Mouse (Mus musculus): Measurements from ENCODE around the gene Rptn. TPM values are rescaled to one million over a fixed set of nuclear protein-coding genes. Genes with fewer than 3 reads are reported as not detected.
"Not testable (repeated sequence)": the region's sequence is repeated elsewhere in the genome, so short reads cannot be mapped to it uniquely, and the experiment has no call there.

Rptn gene
- polyA plus RNA-seq, 1 experiment from 2014 or later = not detected

GRCm38 (mm10) chr3:93431673-93432072 lies 38.2 kb downstream of the Rptn start:
- H3K4me2 ChIP-seq (replicated peaks) = no peak overlapping the region
- ATAC-seq = no peak
- no peaks in the 10 kb centered on the region for H3K4me1 ChIP-seq (replicated peaks)
- no peak overlapping the region for H3K9ac ChIP-seq (replicated peaks)
- H3K27ac ChIP-seq = no peak overlapping the region
- no peaks in the 10 kb centered on the region for H3K27me3 ChIP-seq
- no peaks in the 10 kb centered on the region for H3K36me3 ChIP-seq
- WGBS = 36% methylated on average over 3 of the region's 3 CpGs
- no peaks in the 10 kb centered on the region for H3K9me3 ChIP-seq
- no peak overlapping the region for H3K4me3 ChIP-seq (replicated peaks)

GRCm38 (mm10) chr3:93442030-93442429 lies 48.5 kb downstream of the Rptn start, which contains the start of gene Tchh:
Gene Tchh, plus strand, starts transcription at chr3:93442330.
- Histone ChIP-seq H3K27me3 (peaks cover 43% of the 10 kb centered on the region), H3K4me3 (replicated peaks) (peak within 1 kb of the TSS; percentile 65), H3K4me2 (replicated peaks) (peak within 1 kb of the TSS; percentile 96), H3K27ac (no peak within 1 kb of the TSS), H3K4me1 (replicated peaks) (peaks cover 29% of the 10 kb centered on the region), H3K36me3 (no peaks in the 10 kb centered on the region), H3K9ac (replicated peaks) (no peak within 1 kb of the TSS), H3K9me3 (no peaks in the 10 kb centered on the region)
- no peak for ATAC-seq
- WGBS = 92% methylated on average over 1 of the region's 1 CpGs

GRCm38 (mm10) chr3:93443501-93444101 lies 50.1 kb downstream of the Rptn start:
- Histone ChIP-seq H3K9ac (replicated peaks) (peak overlapping the region; percentile 53), H3K4me1 (replicated peaks) (peaks cover 36% of the 10 kb centered on the region), H3K9me3 (no peaks in the 10 kb centered on the region), H3K4me2 (replicated peaks) (peak overlapping the region; percentile 96), H3K36me3 (no peaks in the 10 kb centered on the region), H3K27me3 (peaks cover 50% of the 10 kb centered on the region), H3K27ac (no peak overlapping the region), H3K4me3 (replicated peaks) (peak overlapping the region; percentile 65)
- 1% methylated on average over 38 of the region's 38 CpGs for WGBS
- ATAC-seq = no peak

GRCm38 (mm10) chr3:93444343-93445164 lies 51.1 kb downstream of the Rptn start:
- peak overlapping the region; percentile 25 for H3K27ac ChIP-seq
- H3K9me3 ChIP-seq = no peaks in the 10 kb centered on the region
- H3K27me3 ChIP-seq = peaks cover 54% of the 10 kb centered on the region
- WGBS = under 1% methylated on average over 56 of the region's 56 CpGs
- H3K4me3 ChIP-seq (replicated peaks) = peak overlapping the region; percentile 65
- peaks cover 36% of the 10 kb centered on the region for H3K4me1 ChIP-seq (replicated peaks)
- peak overlapping the region; percentile 53 for H3K9ac ChIP-seq (replicated peaks)
- ATAC-seq = peak; percentile 88
- H3K4me2 ChIP-seq (replicated peaks) = peak overlapping the region; percentile 96
- no peaks in the 10 kb centered on the region for H3K36me3 ChIP-seq

GRCm38 (mm10) chr3:93445165-93445705 lies 51.7 kb downstream of the Rptn start:
- Histone ChIP-seq H3K9ac (replicated peaks) (peak overlapping the region; percentile 53), H3K4me1 (replicated peaks) (peaks cover 36% of the 10 kb centered on the region), H3K4me3 (replicated peaks) (peak overlapping the region; percentile 65), H3K36me3 (no peaks in the 10 kb centered on the region), H3K9me3 (no peaks in the 10 kb centered on the region), H3K27ac (peak overlapping the region; percentile 25; the same call in 1 of the 2 replicates), H3K4me2 (replicated peaks) (peak overlapping the region; percentile 96), H3K27me3 (peaks cover 61% of the 10 kb centered on the region)
- under 1% methylated on average over 36 of the region's 36 CpGs for WGBS
- ATAC-seq = peak; percentile 3

- Histone ChIP-seq H3K27me3 (peaks cover 56% of the 10 kb centered on the region), H3K9me3 (no peaks in the 10 kb centered on the region), H3K4me3 (replicated peaks) (peak overlapping the region; percentile 65), H3K4me1 (replicated peaks) (peaks cover 36% of the 10 kb centered on the region), H3K36me3 (no peaks in the 10 kb centered on the region), H3K27ac (no peak overlapping the region), H3K9ac (replicated peaks) (peak overlapping the region; percentile 53), H3K4me2 (replicated peaks) (peak overlapping the region; percentile 96)
- WGBS = 1% methylated on average over 54 of the region's 54 CpGs
- no peak for ATAC-seq
These were observed 52.7 kb downstream of the Rptn start for GRCm38 (mm10) chr3:93446128-93446755.

GRCm38 (mm10) chr3:93446756-93447137 lies 53.2 kb downstream of the Rptn start:
- H3K27ac ChIP-seq = not testable (repeated sequence)
- H3K4me1 ChIP-seq (replicated peaks) = peaks cover 36% of the 10 kb centered on the region

GRCm38 (mm10) chr3:93447138-93447841 lies 53.8 kb downstream of the Rptn start:
- Histone ChIP-seq H3K4me2 (replicated peaks) (peak overlapping the region; percentile 96), H3K27ac (no peak overlapping the region), H3K27me3 (peaks cover 55% of the 10 kb centered on the region), H3K4me3 (replicated peaks) (peak overlapping the region; percentile 65), H3K9me3 (no peaks in the 10 kb centered on the region), H3K36me3 (no peaks in the 10 kb centered on the region), H3K9ac (replicated peaks) (peak overlapping the region; percentile 53), H3K4me1 (replicated peaks) (peaks cover 36% of the 10 kb centered on the region)
- WGBS = 1% methylated on average over 59 of the region's 59 CpGs
- ATAC-seq = peak; percentile 51

More at GRCm38 (mm10) chr3:93446756-93447137, 53.2 kb downstream of the Rptn start:
- H3K9me3 ChIP-seq, H3K36me3 ChIP-seq, ATAC-seq: not testable (repeated sequence)
- WGBS = under 1% methylated on average over 32 of the region's 32 CpGs
- peaks cover 58% of the 10 kb centered on the region for H3K27me3 ChIP-seq
- H3K4me2 ChIP-seq (replicated peaks) = peak overlapping the region; percentile 96
- H3K4me3 ChIP-seq (replicated peaks) = peak overlapping the region; percentile 65
- peak overlapping the region; percentile 53 for H3K9ac ChIP-seq (replicated peaks)

Small RNAs within 50 kb of the gene (microRNA-seq; reads per million reads assigned to microRNA genes)
- gene Gm22752 = not detected
- not detected for gene Gm44353

Other genes starting within 250 kb of the Rptn start
- not detected in 2 replicates for gene Crnn, start 248.9 kb upstream of the Rptn start, polyA plus RNA-seq (2015; fragmentation: Nextera tagmentation; extraction: Ambion mirVana)
- gene Flg2, start 196.4 kb upstream of the Rptn start, polyA plus RNA-seq (2015; fragmentation: Nextera tagmentation; extraction: Ambion mirVana) = not detected in 2 replicates
- gene Flg, start 120.2 kb upstream of the Rptn start, polyA plus RNA-seq (2015; fragmentation: Nextera tagmentation; extraction: Ambion mirVana) = not detected in 2 replicates
- not detected in 2 replicates for gene Hrnr, start 74.0 kb upstream of the Rptn start, polyA plus RNA-seq (2015; fragmentation: Nextera tagmentation; extraction: Ambion mirVana)
- gene Tchh, start 48.6 kb downstream of the Rptn start, polyA plus RNA-seq (2015; fragmentation: Nextera tagmentation; extraction: Ambion mirVana) = 0.74 and 0.75 TPM in 2 replicates
- 0.09 TPM in 1 of 2 replicates, not detected in the other for gene Tchhl1, start 75.1 kb downstream of the Rptn start, polyA plus RNA-seq (2015; fragmentation: Nextera tagmentation; extraction: Ambion mirVana)
- 149 and 157 TPM in 2 replicates for gene S100a11, start 126.8 kb downstream of the Rptn start, polyA plus RNA-seq (2015; fragmentation: Nextera tagmentation; extraction: Ambion mirVana)
- 90.8 and 93.2 TPM in 2 replicates for gene S100a10, start 161.4 kb downstream of the Rptn start, polyA plus RNA-seq (2015; fragmentation: Nextera tagmentation; extraction: Ambion mirVana)

Measured in midbrain, embryonic 13.5 days (tissue).